Mouse (Mus musculus) cerebellum, adult 8-10 months (tissue): ENCODE measurements at regions not wholly inside any gene's neighbourhood (a gene's known extent, or its start where the extent isn't known, plus 50 kb on each side); places are given as distances from the start of the nearest gene placed in this dataset.

ENCODE experiments used
- DNase-seq: peaks from one replicate; pipeline ENCODE4 v3.0.0; 2022

GRCm38 (mm10) chr2:74349809-74350208 lies 229.4 kb downstream of the Lnpk start:
- no peak for DNase-seq

GRCm38 (mm10) chr2:74306301-74306700 lies 272.9 kb downstream of the Lnpk start:
- DNase-seq = no peak

GRCm38 (mm10) chr2:74300885-74301451 lies 278.3 kb downstream of the Lnpk start:
- no peak for DNase-seq

- peak; percentile 14 for DNase-seq
These were observed 278.9 kb downstream of the Lnpk start for GRCm38 (mm10) chr2:74300366-74300791.

- no peak for DNase-seq
These were observed 286.6 kb downstream of the Lnpk start for GRCm38 (mm10) chr2:74292641-74293040.

GRCm38 (mm10) chr2:74291416-74292396 lies 287.5 kb downstream of the Lnpk start:
- no peak for DNase-seq

- DNase-seq = no peak
These were observed 293.6 kb downstream of the Lnpk start for GRCm38 (mm10) chr2:74285624-74286023.

- DNase-seq = no peak
These were observed 314.3 kb downstream of the Lnpk start for GRCm38 (mm10) chr2:74264963-74265362.

GRCm38 (mm10) chr2:74257034-74257781 lies 322.0 kb downstream of the Lnpk start:
- no peak for DNase-seq

GRCm38 (mm10) chr2:74247521-74247920 lies 331.7 kb downstream of the Lnpk start:
- no peak for DNase-seq

GRCm38 (mm10) chr2:74246631-74247030 lies 332.6 kb downstream of the Lnpk start:
- DNase-seq = no peak

- no peak for DNase-seq
These were observed 333.1 kb upstream of the Atp5g3 start for GRCm38 (mm10) chr2:74244203-74244602.

GRCm38 (mm10) chr2:74243801-74244200 lies 332.7 kb upstream of the Atp5g3 start:
- DNase-seq = no peak

- DNase-seq = no peak
These were observed 328.5 kb upstream of the Atp5g3 start for GRCm38 (mm10) chr2:74239586-74239985.

GRCm38 (mm10) chr2:74217437-74217836 lies 306.3 kb upstream of the Atp5g3 start:
- DNase-seq = no peak

- DNase-seq = no peak
These were observed 299.1 kb upstream of the Atp5g3 start for GRCm38 (mm10) chr2:74210210-74210609.

- no peak for DNase-seq
These were observed 298.3 kb upstream of the Atp5g3 start for GRCm38 (mm10) chr2:74209421-74209917.

GRCm38 (mm10) chr2:74207440-74207839 lies 296.3 kb upstream of the Atp5g3 start:
- no peak for DNase-seq

GRCm38 (mm10) chr2:74202776-74203175 lies 291.6 kb upstream of the Atp5g3 start:
- no peak for DNase-seq

- no peak for DNase-seq
These were observed 290.6 kb upstream of the Atp5g3 start for GRCm38 (mm10) chr2:74201608-74202323.

GRCm38 (mm10) chr2:74199550-74199949 lies 288.4 kb upstream of the Atp5g3 start:
- no peak for DNase-seq

GRCm38 (mm10) chr2:74187963-74188790 lies 277.1 kb upstream of the Atp5g3 start:
- no peak for DNase-seq
